Mouse (Mus musculus) CH12.LX (cell line): ENCODE measurements at regions not wholly inside any gene's neighbourhood (a gene's known extent, or its start where the extent isn't known, plus 50 kb on each side); places are given as distances from the start of the nearest gene placed in this dataset.

Experiments
- DNase-seq: peaks from one replicate; pipeline ENCODE4 v3.0.0-alpha.2; 2013; ENCODE audit errors: extremely low read depth
- H3K27ac ChIP-seq: 2 replicates; pipeline ENCODE4 v1.5.1; 2012; ENCODE audit warnings: low read depth, mild to moderate bottlenecking, control low read depth, moderate library complexity; ENCODE audit not compliant: insufficient read depth
- H3K27me3 ChIP-seq: replicated peaks from 2 replicates; pipeline ENCODE3; 2012; ENCODE audit warnings: inconsistent platforms
- H3K36me3 ChIP-seq, 2 experiments: replicated peaks in 1 of 2; 2 replicates each; pipeline versions ENCODE3 to v1.6.1; 2012; ENCODE audit warnings: inconsistent platforms in 1 of 2, low read length in 1 of 2, mild to moderate bottlenecking in 1 of 2, mixed read lengths in 1 of 2, moderate library complexity in 1 of 2; ENCODE audit not compliant: control insufficient read depth in 1 of 2, insufficient read depth in 1 of 2
- H3K4me1 ChIP-seq, 2 experiments: 2 replicates each; pipeline ENCODE4 v1.6.1; 2012; ENCODE audit warnings: inconsistent platforms in 1 of 2, moderate library complexity in 1 of 2; ENCODE audit not compliant: insufficient read depth in 2 of 2, control insufficient read depth in 1 of 2
- H3K4me2 ChIP-seq: 2 replicates; pipeline ENCODE4 v1.6.1; 2012; ENCODE audit warnings: low read depth, mild to moderate bottlenecking, control low read depth; ENCODE audit not compliant: poor library complexity, insufficient read depth, severe bottlenecking
- H3K4me3 ChIP-seq, 3 experiments: fragments of 150-350 bp in 1 of 3; sonication (generic) in 1 of 3; replicated peaks in 1 of 3; 2 replicates each; pipeline versions ENCODE3 to v1.5.1; 2011 to 2012; ENCODE audit warnings: low read depth in 2 of 3, low read length in 2 of 3, mild to moderate bottlenecking in 2 of 3, moderate library complexity in 2 of 3, control low read depth in 1 of 3, improper control_type of control experiment in 1 of 3, inconsistent platforms in 1 of 3, mixed read lengths in 1 of 3; ENCODE audit not compliant: poor library complexity in 1 of 3
- H3K79me2 ChIP-seq: replicated peaks from 2 replicates; pipeline ENCODE4 v1.6.1; 2012; ENCODE audit warnings: mild to moderate bottlenecking, moderate library complexity; ENCODE audit not compliant: control insufficient read depth, poor library complexity, insufficient read depth, severe bottlenecking; ENCODE audit errors: extremely low read depth
- H3K9ac ChIP-seq: 2 replicates; pipeline ENCODE4 v1.6.1; 2012; ENCODE audit warnings: low read depth, mild to moderate bottlenecking, control low read depth, moderate library complexity; ENCODE audit not compliant: insufficient read depth
- H3K9me3 ChIP-seq: replicated peaks from 2 replicates; pipeline ENCODE3; 2012; ENCODE audit warnings: low read length, inconsistent platforms, mixed read lengths
- CHD2 ChIP-seq: IDR thresholded peaks from 2 replicates; pipeline ENCODE4 v1.6.1; 2011; ENCODE audit warnings: low read length, improper control_type of control experiment
- CTCF ChIP-seq, 2 experiments: IDR thresholded peaks in 1 of 2; conservative IDR thresholded peaks in 1 of 2; 2 replicates each; pipeline ENCODE4 v1.5.1; 2011 to 2012; ENCODE audit warnings: low read depth in 2 of 2, low read length in 2 of 2, improper control_type of control experiment in 1 of 2, inconsistent platforms in 1 of 2, mild to moderate bottlenecking in 1 of 2, moderate library complexity in 1 of 2
- E2F4 ChIP-seq: IDR thresholded peaks from 2 replicates; pipeline ENCODE4 v1.6.1; 2011; ENCODE audit warnings: low read depth, low read length, improper control_type of control experiment; ENCODE audit not compliant: insufficient replicate concordance
- IRF4 ChIP-seq: IDR thresholded peaks from 2 replicates; pipeline ENCODE4 v1.6.1; 2014; ENCODE audit warnings: low read depth, mild to moderate bottlenecking, inconsistent platforms, low read length, improper control_type of control experiment
- MAFK ChIP-seq: IDR thresholded peaks from 2 replicates; pipeline ENCODE4 v1.6.1; 2011; ENCODE audit warnings: low read length, improper control_type of control experiment; ENCODE audit not compliant: insufficient replicate concordance
- MAX ChIP-seq: IDR thresholded peaks from 2 replicates; pipeline ENCODE4 v1.6.1; 2011; ENCODE audit warnings: low read length, improper control_type of control experiment
- MYC ChIP-seq: IDR thresholded peaks from 2 replicates; pipeline ENCODE4 v1.6.1; 2011; ENCODE audit warnings: low read depth, mild to moderate bottlenecking, improper control_type of control experiment, low read length
- NELFE ChIP-seq: IDR thresholded peaks from 2 replicates; pipeline ENCODE4 v1.6.1; 2011; ENCODE audit warnings: low read depth, low read length, improper control_type of control experiment
- ZKSCAN1 ChIP-seq: IDR thresholded peaks from 2 replicates; pipeline ENCODE4 v1.6.1; 2012; ENCODE audit warnings: low read depth, inconsistent platforms, low read length, improper control_type of control experiment, borderline replicate concordance
- dilution Hi-C: fragments of 300-500 bp; cut with MboI; formaldehyde crosslinking; loops from 2 replicates; pipeline ENCODE4 v1.14.3; 2020; ENCODE audit warnings: low sequenced_read_pairs; ENCODE audit not compliant: extremely low pct_unique_long_range_greater_than_20kb, extremely low pct_ligation_motif_present
- in situ Hi-C: fragments of 300-500 bp; cut with MboI; formaldehyde crosslinking; loops from 3 replicates; pipeline ENCODE4 v1.14.3; 2019; ENCODE audit warnings: low sequenced_read_pairs, low pct_ligation_motif_present, low pct_unique_long_range_greater_than_20kb, mixed read lengths

- no peak overlapping the region for H3K27ac ChIP-seq
- H3K79me2 ChIP-seq: no peaks in the 10 kb centered on the region
- no peaks in the 10 kb centered on the region for H3K36me3 ChIP-seq
- H3K9me3 ChIP-seq: no peaks in the 10 kb centered on the region
- no peak for DNase-seq
- no peak overlapping the region for H3K4me2 ChIP-seq
- in situ Hi-C loops: no loop called here
- peaks cover 0 to 1% of the 10 kb centered on the region in 2 experiments; a peak in 1 of 4 replicates for H3K4me1 ChIP-seq
- dilution Hi-C loops: no loop called here
- H3K9ac ChIP-seq: no peak overlapping the region
- peaks cover 37% of the 10 kb centered on the region for H3K27me3 ChIP-seq
- TF ChIP-seq NELFE (no peak), CTCF (conservative IDR thresholded peaks at IDR 0.05 in 1 of 2, IDR thresholded peaks at IDR 0.05 in 1 of 2; ENCODE audit: low read depth in 2 of 2, low read length in 2 of 2) (no peak), IRF4 (no peak), MYC (no peak), MAX (no peak), CHD2 (no peak), MAFK (no peak)
- H3K4me3 ChIP-seq: no peak overlapping the region
These were observed 485.4 kb upstream of the Kif2a start for GRCm38 (mm10) chr13:107507336-107507735.

DNA sequence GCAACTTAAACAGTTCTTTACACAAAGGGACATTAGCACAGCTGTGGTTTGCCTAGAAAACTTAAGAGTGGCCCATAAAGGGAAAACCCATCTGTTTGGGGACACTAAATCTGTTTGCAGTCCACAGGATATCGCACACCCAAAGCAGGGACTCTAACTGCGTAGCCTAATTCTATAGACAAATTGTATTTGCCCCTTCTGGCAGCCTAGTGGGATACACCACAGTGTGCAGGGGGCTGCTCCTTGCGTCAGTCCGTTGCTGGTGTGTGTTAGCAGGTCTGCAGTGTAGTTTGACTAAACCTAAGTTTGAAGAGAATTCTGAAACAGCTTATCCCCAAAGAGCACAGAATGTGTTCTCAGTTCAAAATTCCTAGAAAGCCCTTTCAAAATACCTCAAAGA, 484.9 kb upstream of the Kif2a start:
- TF ChIP-seq ZKSCAN1: no peak
- Histone ChIP-seq H3K9ac (no peak overlapping the region), H3K4me2 (no peak overlapping the region), H3K4me3 (no peak overlapping the region), H3K79me2 (no peaks in the 10 kb centered on the region), H3K4me1 (peaks cover 0 to 6% of the 10 kb centered on the region in 2 experiments; a peak in 2 of 4 replicates), H3K27me3 (peaks cover 35% of the 10 kb centered on the region), H3K36me3 (no peaks in the 10 kb centered on the region), H3K9me3 (no peaks in the 10 kb centered on the region), H3K27ac (no peak overlapping the region)
- no peak for DNase-seq
- in situ Hi-C loops (no loop called here), dilution Hi-C loops (no loop called here)

DNA sequence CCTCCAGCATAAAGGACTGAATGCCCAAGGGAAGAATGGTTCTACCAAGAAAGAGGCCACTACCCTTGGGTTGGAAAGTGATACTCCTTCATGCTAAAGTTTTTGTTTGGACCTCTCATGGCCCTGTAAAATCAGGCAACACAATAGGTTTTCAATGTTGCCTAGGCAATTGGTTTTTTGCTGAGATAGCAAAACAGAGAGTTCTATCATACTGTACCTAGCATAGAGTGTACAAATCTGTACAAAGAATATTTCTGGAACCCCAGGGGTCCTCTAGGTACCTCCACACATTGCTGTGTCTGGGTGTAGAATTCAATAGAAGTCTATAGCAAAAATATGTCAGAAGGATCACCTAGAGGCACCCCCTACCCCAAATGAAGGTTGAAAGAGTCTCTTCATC, 483.4 kb upstream of the Kif2a start:
- no peaks in the 10 kb centered on the region for H3K9me3 ChIP-seq
- no peaks in the 10 kb centered on the region for H3K36me3 ChIP-seq
- H3K4me1 ChIP-seq: peaks cover 0 to 21% of the 10 kb centered on the region in 2 experiments; a peak in 2 of 4 replicates
- no peak overlapping the region for H3K4me3 ChIP-seq
- no peak overlapping the region for H3K9ac ChIP-seq
- dilution Hi-C loops: no loop called here
- DNase-seq: no peak
- no peak overlapping the region for H3K27ac ChIP-seq
- H3K79me2 ChIP-seq: no peaks in the 10 kb centered on the region
- peaks cover 26% of the 10 kb centered on the region for H3K27me3 ChIP-seq
- TF ChIP-seq MAFK: peak; percentile 82
- TF ChIP-seq E2F4: no peak
- TF ChIP-seq MAX: no peak
- TF ChIP-seq, all 38 proteins: peak for 1
- no peak overlapping the region for H3K4me2 ChIP-seq
- in situ Hi-C loops: no loop called here
